8 mouse cellular contexts compared by ENCODE assay signal in genomic region chr11:98400161-98400726, GRCm38 (mm10). TPM values are rescaled to one million over a fixed set of nuclear protein-coding genes. Genes with fewer than 3 reads are reported as not detected.
A peak's percentile ranks its signal among the peaks of the same experiment; 100 is the strongest.
DNase-seq lines count a peak whose midpoint lies in the region; ATAC-seq lines count a peak whose summit lies in the region.

Pgap3 (minus strand) TSS chr11:98400490.

- H3K4me2 ChIP-seq in hindbrain, embryonic 11.5 days (replicated peaks; ENCODE audit: low read depth, low read length), result peak within 1 kb of the TSS; percentile 41

- no peaks in the 10 kb centered on the region for H3K36me3 ChIP-seq in hindbrain, embryonic 11.5 days (ENCODE audit: control insufficient read depth, insufficient read depth, low read length)

- 1% methylated on average over 40 of the region's 40 CpGs for WGBS in hindbrain, embryonic 11.5 days

- peak; percentile 92 for ATAC-seq in hindbrain, embryonic 11.5 days (ENCODE audit: low FRiP score)

- peak within 1 kb of the TSS; percentile 95 for H3K27ac ChIP-seq in hindbrain, embryonic 11.5 days (ENCODE audit: low read depth, low read length)

- peak within 1 kb of the TSS; percentile 81 for H3K9ac ChIP-seq in hindbrain, embryonic 11.5 days (ENCODE audit: low read depth, low read length)

- H3K4me3 ChIP-seq in hindbrain, embryonic 11.5 days (ENCODE audit: low read depth, low read length), result peak within 1 kb of the TSS; percentile 58

- peak; percentile 86 for DNase-seq in MN1 (ENCODE audit: low spot score)
- peak; percentile 90 for DNase-seq in cerebellum, adult 9-10 months
- peak; percentile 86 to 89 for DNase-seq in frontal cortex, adult 2 months (ENCODE audit: extremely low spot score in 1 of 2, low spot score in 1 of 2)
- peak; percentile 92 for DNase-seq in hindbrain, embryonic 11.5 days (ENCODE audit: low spot score)
- peak; percentile 90 to 92 for DNase-seq in layer of hippocampus, postnatal 14 days (ENCODE audit: low spot score in 2 of 2)
- DNase-seq in lung, postnatal 14 days, result peak; percentile 86
- DNase-seq in retina, adult 2 months (ENCODE audit: low read depth, low spot score), result peak; percentile 83
- peak; percentile 86 to 87 for DNase-seq in thymus, postnatal 36 days

- H3K4me1 ChIP-seq in hindbrain, embryonic 11.5 days (replicated peaks; ENCODE audit: control insufficient read depth, insufficient read depth, low read length), result 0 out of 2 replicates have a peak, but pooled peaks cover 2% of the 10 kb centered on the region

- no peaks in the 10 kb centered on the region for H3K9me3 ChIP-seq in hindbrain, embryonic 11.5 days (ENCODE audit: control insufficient read depth, low read length)

- no peaks in the 10 kb centered on the region for H3K27me3 ChIP-seq in hindbrain, embryonic 11.5 days (ENCODE audit: control insufficient read depth, insufficient read depth, low read length)

RNA-seq across cellular contexts. Expression of gene Pgap3, which starts in this region (rescaled TPM):
- polyA plus RNA-seq in frontal cortex, adult 2 months (2012; rRNA removed), result 13.7 and 15.2 TPM in 2 replicates
- 4.3 and 4.5 TPM in 2 replicates for polyA plus RNA-seq in hindbrain, embryonic 11.5 days (2014; fragmentation: Nextera tagmentation; extraction: Ambion mirVana)
- total RNA-seq in layer of hippocampus, postnatal 14 days (2021), result 10 to 100 TPM; 10.0 to 10.1 TPM

Comparison
In these comparisons a context has a peak if more than half of its experiments do, and no peak if none do; other contexts are left out.
1. Peak in every context shown above with its lines: DNase-seq, ATAC-seq, H3K4me3 ChIP-seq and H3K27ac ChIP-seq.